ENCODE assay signal across 11 mouse cellular contexts in genomic region chr10:84408965-84409660, GRCm38 (mm10). TPM values are rescaled to one million over a fixed set of nuclear protein-coding genes. Genes with fewer than 3 reads are reported as not detected.
DNase-seq lines count a peak whose midpoint lies in the region; ATAC-seq and TF ChIP-seq lines count a peak whose summit lies in the region.
"Had no signal": no experiment of that assay in that cellular context is flagged by ENCODE, and none has a peak within 500 bp of the region (broad histone marks: within the 10 kb centered on the region; RNA-seq: fewer than 3 reads in every experiment).

No protein-coding gene starts in this region.

- peak; percentile 45; the same call in 1 of the 2 replicates for ATAC-seq in limb, embryonic 14.5 days (ENCODE audit: low FRiP score, low read depth)
- no peak for ATAC-seq in limb, embryonic 15.5 days (ENCODE audit: insufficient number of reproducible peaks, low FRiP score, low TSS enrichment, low read depth)

- peaks cover 24% of the 10 kb centered on the region for H3K4me1 ChIP-seq in limb, embryonic 14.5 days (ENCODE audit: control insufficient read depth, insufficient read depth, low read length)
- peaks cover 9% of the 10 kb centered on the region for H3K4me1 ChIP-seq in limb, embryonic 10.5 days
- peaks cover 37% of the 10 kb centered on the region for H3K4me1 ChIP-seq in limb, embryonic 15.5 days

- WGBS in limb, embryonic 14.5 days = 44% methylated on average over 13 of the region's 13 CpGs
- WGBS in limb, embryonic 10.5 days = 88% methylated on average over 13 of the region's 13 CpGs
- 55% methylated on average over 13 of the region's 13 CpGs for WGBS in limb, embryonic 15.5 days

- H3K4me3 ChIP-seq in limb, embryonic 14.5 days (replicated peaks; ENCODE audit: low read length) = no peak overlapping the region
- no peak overlapping the region for H3K4me3 ChIP-seq in limb, embryonic 10.5 days
- no peak overlapping the region for H3K4me3 ChIP-seq in limb, embryonic 15.5 days
- H3K4me3 ChIP-seq: embryonic facial prominence, embryonic 12.5 days; hindbrain, embryonic 15.5 days; lung, embryonic 15.5 days had no signal

- no peaks in the 10 kb centered on the region for H3K9me3 ChIP-seq in limb, embryonic 14.5 days (ENCODE audit: control insufficient read depth, low read length)
- H3K9me3 ChIP-seq in limb, embryonic 10.5 days (replicated peaks) = no peaks in the 10 kb centered on the region
- no peaks in the 10 kb centered on the region for H3K9me3 ChIP-seq in limb, embryonic 15.5 days
- H3K9me3 ChIP-seq: embryonic facial prominence, embryonic 12.5 days; hindbrain, embryonic 15.5 days; lung, embryonic 15.5 days had no signal

- peaks cover 6% of the 10 kb centered on the region; the same call in 1 of the 2 replicates for H3K36me3 ChIP-seq in limb, embryonic 14.5 days (ENCODE audit: control insufficient read depth, insufficient read depth, low read length)
- peaks cover 12% of the 10 kb centered on the region; the same call in 1 of the 2 replicates for H3K36me3 ChIP-seq in limb, embryonic 10.5 days
- peaks cover 19% of the 10 kb centered on the region; the same call in 1 of the 2 replicates for H3K36me3 ChIP-seq in limb, embryonic 15.5 days
- H3K36me3 ChIP-seq: hindbrain, embryonic 15.5 days; lung, embryonic 15.5 days had no signal

- H3K27me3 ChIP-seq in limb, embryonic 14.5 days (ENCODE audit: control insufficient read depth, insufficient read depth, low read length) = no peaks in the 10 kb centered on the region
- H3K27me3 ChIP-seq in limb, embryonic 10.5 days (ENCODE audit: low read depth, poor library complexity, severe bottlenecking) = no peaks in the 10 kb centered on the region
- no peaks in the 10 kb centered on the region for H3K27me3 ChIP-seq in limb, embryonic 15.5 days
- H3K27me3 ChIP-seq: embryonic facial prominence, embryonic 12.5 days; hindbrain, embryonic 15.5 days; lung, embryonic 15.5 days had no signal

- no peak overlapping the region for H3K9ac ChIP-seq in limb, embryonic 14.5 days (ENCODE audit: low read depth, low read length, severe bottlenecking)
- no peak overlapping the region for H3K9ac ChIP-seq in limb, embryonic 15.5 days
- H3K9ac ChIP-seq: embryonic facial prominence, embryonic 12.5 days; hindbrain, embryonic 15.5 days; lung, embryonic 15.5 days had no signal

- H3K4me2 ChIP-seq in limb, embryonic 14.5 days (replicated peaks; ENCODE audit: low read depth, low read length, severe bottlenecking) = no peak overlapping the region
- H3K4me2 ChIP-seq in limb, embryonic 15.5 days = no peak overlapping the region
- H3K4me2 ChIP-seq: embryonic facial prominence, embryonic 12.5 days; hindbrain, embryonic 15.5 days; lung, embryonic 15.5 days had no signal

- peak; percentile 48 for DNase-seq in limb, embryonic 14.5 days (ENCODE audit: low spot score)
- no peak for DNase-seq in limb, embryonic 10.5 days (ENCODE audit: low spot score)
- DNase-seq in adrenal gland, postnatal 10 days = peak; percentile 57
- DNase-seq in heart, adult 8-10 months (ENCODE audit: low spot score) = peak; percentile 60
- DNase-seq in frontal cortex, postnatal 14 days (ENCODE audit: low spot score in 2 of 2) = no peak
- DNase-seq in frontal cortex, postnatal 10 days (ENCODE audit: low spot score in 2 of 2) = no peak
- DNase-seq in liver = no peak

- H3K27ac ChIP-seq in limb, embryonic 14.5 days (replicated peaks; ENCODE audit: low read depth, low read length) = no peak overlapping the region
- H3K27ac ChIP-seq in limb, embryonic 10.5 days = no peak overlapping the region
- H3K27ac ChIP-seq in limb, embryonic 15.5 days = 0 out of 2 replicates have a peak overlapping the region, but pooled peaks have one; percentile 9
- H3K27ac ChIP-seq: embryonic facial prominence, embryonic 12.5 days; hindbrain, embryonic 15.5 days; lung, embryonic 15.5 days had no signal

- no peak for TF ChIP-seq POLR2A in limb, embryonic 14.5 days (IDR thresholded peaks at IDR 0.05; ENCODE audit: borderline replicate concordance, extremely low read depth, insufficient read depth, insufficient read length)

RNA-seq across cellular contexts. Expression of gene Nuak1, which starts 31.3 kb away (rescaled TPM):
- polyA plus RNA-seq in limb, embryonic 14.5 days (2012; rRNA removed) = 19.6 and 27.4 TPM in 2 replicates
- 3.3 and 3.7 TPM in 2 replicates for polyA plus RNA-seq in limb, embryonic 14.5 days (2014; fragmentation: Nextera tagmentation; extraction: Ambion mirVana)
- polyA plus RNA-seq in limb, embryonic 10.5 days (2016; fragmentation: Nextera tagmentation; extraction: Ambion mirVana) = 0.69 and 1.2 TPM in 2 replicates
- total RNA-seq in adrenal gland, postnatal 10 days (2021) = 10 to 100 TPM in 1 of 2 experiments, 1 to 10 TPM in 1; 8.8 to 10.9 TPM
- 10 to 100 TPM; 23.9 to 43.8 (median 34.0) TPM for total RNA-seq in heart, adult 8-10 months (2022)
- 3.1 and 3.9 TPM in 2 replicates for polyA plus RNA-seq in limb, embryonic 15.5 days (2015; fragmentation: Nextera tagmentation; extraction: Ambion mirVana)

Comparison
In these comparisons a context has a peak if more than half of its experiments do, and no peak if none do; other contexts are left out.
1. DNase-seq: peak in limb, embryonic 14.5 days (single experiment), adrenal gland, postnatal 10 days (single experiment) and heart, adult 8-10 months (single experiment); none in limb, embryonic 10.5 days (single experiment), frontal cortex, postnatal 14 days (0 of 2), frontal cortex, postnatal 10 days (0 of 2) and liver (single experiment).